Mouse (Mus musculus) megakaryocyte, embryonic 14.5 days (primary cell): ENCODE measurements at regions not wholly inside any gene's neighbourhood (a gene's known extent, or its start where the extent isn't known, plus 50 kb on each side); places are given as distances from the start of the nearest gene placed in this dataset.

Source experiments
- FLI1 ChIP-seq: IDR thresholded peaks from 2 replicates; pipeline ENCODE4 v1.6.1; 2012; ENCODE audit warnings: low read length, inconsistent platforms, mixed read lengths
- GATA1 ChIP-seq: IDR thresholded peaks from 3 replicates; pipeline ENCODE4 v1.6.1; 2012; ENCODE audit warnings: mixed read lengths, low read length, inconsistent platforms, borderline replicate concordance

DNA sequence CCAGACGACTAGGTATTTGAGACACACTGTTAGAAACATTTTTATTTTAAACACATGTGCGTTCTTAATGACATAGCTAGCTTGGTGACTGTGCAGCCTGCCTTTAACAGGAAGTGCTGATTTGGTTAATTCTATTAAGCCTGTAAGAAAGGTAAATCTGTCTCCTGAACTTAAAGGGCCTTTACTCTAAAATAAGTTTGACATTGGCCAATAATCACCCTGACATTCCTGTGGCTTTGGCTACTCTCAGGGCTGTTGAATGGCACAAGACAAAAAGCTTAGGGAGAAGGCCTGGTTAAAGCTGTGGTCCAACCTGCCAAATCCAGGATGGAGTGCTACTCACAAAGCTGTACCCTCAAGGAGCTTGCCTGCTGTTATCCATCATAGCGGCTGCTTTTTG, 201.0 kb upstream of the Rspo3 start:
- no peak for TF ChIP-seq GATA1
- TF ChIP-seq FLI1, result no peak
